Mouse (Mus musculus) liver, embryonic 13.5 days (tissue): Measurements from ENCODE around the gene Tex46. TPM values are rescaled to one million over a fixed set of nuclear protein-coding genes. Genes with fewer than 3 reads are reported as not detected.

Experiments
- ATAC-seq: fragments of 200-750 bp; cut with Nextera tagmentation; 2 replicates; pipeline ENCODE4 v1.8.0; 2017; ENCODE audit warnings: low read depth, mild to moderate bottlenecking, moderate number of reproducible peaks, moderate library complexity
- DNase-seq: peaks from one replicate; pipeline ENCODE4 v3.0.0; 2022
- H3K27ac ChIP-seq: fragments of 300-500 bp; sonication (generic); 2 replicates; pipeline ENCODE4 v1.5.1; 2015; ENCODE audit warnings: moderate library complexity, mild to moderate bottlenecking, inconsistent platforms
- H3K27me3 ChIP-seq: fragments of 300-500 bp; sonication (generic); 2 replicates; pipeline ENCODE4 v1.6.1; 2015; ENCODE audit warnings: mild to moderate bottlenecking, inconsistent platforms
- H3K36me3 ChIP-seq: fragments of 300-500 bp; sonication (generic); 2 replicates; pipeline ENCODE4 v1.6.1; 2015; ENCODE audit warnings: mild to moderate bottlenecking, inconsistent platforms
- H3K4me1 ChIP-seq: fragments of 300-500 bp; sonication (generic); replicated peaks from 2 replicates; pipeline ENCODE4 v1.6.1; 2015; ENCODE audit warnings: inconsistent platforms
- H3K4me2 ChIP-seq: fragments of 300-500 bp; sonication (generic); 2 replicates; pipeline ENCODE4 v1.6.1; 2015; ENCODE audit warnings: inconsistent platforms, mild to moderate bottlenecking, moderate library complexity
- H3K4me3 ChIP-seq: fragments of 300-500 bp; sonication (generic); replicated peaks from 2 replicates; pipeline ENCODE4 v1.5.1; 2015; ENCODE audit warnings: mild to moderate bottlenecking, inconsistent platforms
- H3K9ac ChIP-seq: fragments of 300-500 bp; sonication (generic); 2 replicates; pipeline ENCODE4 v1.6.1; 2015; ENCODE audit warnings: mild to moderate bottlenecking, inconsistent platforms
- H3K9me3 ChIP-seq: fragments of 300-500 bp; sonication (generic); replicated peaks from 2 replicates; pipeline ENCODE4 v1.6.1; 2016; ENCODE audit warnings: inconsistent platforms
- WGBS: fragments of 180-500 bp; shearing (Covaris S2); methylation state at CpG from one replicate; pipeline ENCODE4 v1.1.7; 2015; ENCODE audit not compliant: insufficient replicate concordance; 5-methylcytosine and 5-hydroxymethylcytosine counted together
- polyA plus RNA-seq: library from polyadenylated mRNA; unstranded; fragments of >200 nt; fragmentation: Nextera tagmentation; extraction: Ambion mirVana; gene quantifications from 2 replicates; pipeline ENCODE4 v1.2.1, GENCODE M21; 2015

Tex46 gene
- polyA plus RNA-seq, 1 experiment from 2014 or later = not detected

DNA sequence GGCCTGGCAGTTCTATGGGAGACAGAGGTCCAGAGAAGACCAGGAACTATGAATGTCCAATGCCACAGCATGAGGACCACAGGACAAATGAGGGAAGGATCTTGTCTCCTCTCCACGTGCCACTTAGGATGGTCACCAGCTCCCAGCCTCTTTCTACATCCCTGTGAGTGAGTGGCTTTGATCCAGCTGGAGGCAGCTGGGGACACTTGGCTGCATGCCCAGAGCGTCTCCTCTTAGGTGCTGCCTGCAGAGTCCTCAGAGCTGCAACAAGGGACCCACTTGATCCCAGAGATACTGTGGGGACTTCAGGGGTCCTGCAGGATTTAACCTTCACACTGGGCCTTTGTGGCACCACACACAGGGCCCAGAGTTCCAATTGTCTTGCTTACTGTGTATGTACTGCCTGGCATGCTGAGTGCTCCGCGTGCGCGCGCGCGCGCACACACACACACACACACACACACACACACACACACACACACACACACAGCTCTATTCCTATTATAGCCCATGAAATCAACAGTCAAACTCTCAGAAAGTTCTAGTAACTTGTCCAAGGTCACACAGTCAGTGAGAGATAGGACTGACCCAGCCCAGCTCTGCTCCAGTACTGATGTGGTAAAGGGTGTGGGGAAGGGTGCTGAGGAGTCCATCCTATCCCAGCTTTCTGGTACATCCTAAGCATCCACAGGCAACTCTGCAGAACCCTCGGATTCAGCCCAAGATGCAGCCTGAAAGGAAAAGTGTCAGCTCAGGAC, 21.2 kb downstream of the Tex46 start:
- Histone ChIP-seq H3K4me1 (no peaks in the 10 kb centered on the region), H3K27ac (no peak overlapping the region)

GRCm38 (mm10) chr4:136635995-136636394, 25.8 kb downstream of the Tex46 start:
- no peaks in the 10 kb centered on the region for H3K36me3 ChIP-seq
- H3K9ac ChIP-seq = no peak overlapping the region
- no peak overlapping the region for H3K4me3 ChIP-seq
- H3K9me3 ChIP-seq = no peaks in the 10 kb centered on the region
- no peak overlapping the region for H3K4me2 ChIP-seq
- no peak overlapping the region for H3K27ac ChIP-seq
- DNase-seq = no peak
- H3K4me1 ChIP-seq = peaks cover 9% of the 10 kb centered on the region
- no peak for ATAC-seq
- peaks cover 33% of the 10 kb centered on the region for H3K27me3 ChIP-seq

More for the DNA sequence above, 21.2 kb downstream of the Tex46 start:
- no peak for DNase-seq
- Histone ChIP-seq H3K4me3 (no peak overlapping the region), H3K36me3 (no peaks in the 10 kb centered on the region), H3K9me3 (no peaks in the 10 kb centered on the region), H3K4me2 (no peak overlapping the region), H3K27me3 (peaks cover 3% of the 10 kb centered on the region), H3K9ac (no peak overlapping the region)
- WGBS = 84% methylated on average over 11 of the region's 11 CpGs
- ATAC-seq = no peak

DNA sequence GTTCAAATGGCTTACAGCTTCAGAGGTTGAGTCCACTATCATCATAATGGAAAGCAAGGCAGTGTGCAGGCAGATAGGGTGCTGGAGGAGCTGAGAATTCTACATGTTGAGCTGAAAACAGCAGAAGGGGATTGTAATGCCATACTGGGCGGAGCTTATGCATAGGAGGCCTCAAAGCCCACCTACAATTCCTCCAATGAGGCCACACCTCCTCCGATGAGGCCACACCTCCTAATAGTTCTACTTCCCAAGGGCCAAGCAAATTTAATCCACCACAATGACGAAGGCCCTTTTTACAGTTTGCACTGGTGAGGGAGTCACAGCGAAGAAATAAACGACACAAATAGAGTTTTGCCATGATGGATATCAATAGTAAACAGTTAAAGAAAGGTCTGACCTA, 26.3 kb downstream of the Tex46 start:
- no peak overlapping the region for H3K9ac ChIP-seq
- ATAC-seq = no peak
- H3K27ac ChIP-seq = no peak overlapping the region
- no peaks in the 10 kb centered on the region for H3K9me3 ChIP-seq
- H3K4me1 ChIP-seq = peaks cover 9% of the 10 kb centered on the region
- peaks cover 33% of the 10 kb centered on the region for H3K27me3 ChIP-seq
- H3K36me3 ChIP-seq = no peaks in the 10 kb centered on the region
- no peak for DNase-seq
- H3K4me2 ChIP-seq = no peak overlapping the region
- WGBS = 40% methylated on average over 5 of the region's 5 CpGs
- H3K4me3 ChIP-seq = no peak overlapping the region

DNA sequence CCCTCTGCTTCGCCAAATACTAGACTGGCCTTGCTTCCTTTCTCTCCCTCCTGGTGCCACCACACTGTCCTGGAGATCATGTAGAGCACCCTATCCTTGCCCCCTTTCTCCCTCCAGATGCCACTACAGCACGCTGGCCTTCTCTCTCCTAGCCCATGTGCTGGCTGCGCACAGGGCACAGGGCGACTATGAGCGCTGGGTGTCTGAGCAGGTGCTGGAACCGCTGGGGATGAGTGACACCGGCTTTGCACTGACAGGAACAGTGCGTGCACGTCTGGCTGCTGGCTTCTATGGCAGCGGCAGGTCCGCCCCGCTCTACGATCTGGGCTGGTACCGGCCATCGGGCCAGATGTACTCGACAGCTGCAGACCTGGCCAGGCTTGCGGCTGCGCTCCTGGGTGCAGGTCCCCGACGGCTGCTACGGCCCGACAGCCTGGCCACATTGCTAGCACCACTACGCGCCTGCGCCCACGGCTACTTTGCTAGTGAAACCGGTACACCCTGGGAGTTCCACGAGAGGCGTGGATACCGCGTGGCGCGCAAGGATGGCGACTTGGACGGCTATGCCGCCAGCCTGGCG, 26.8 kb downstream of the Tex46 start:
- ATAC-seq (no peak), DNase-seq (no peak)
- H3K27me3 ChIP-seq = peaks cover 33% of the 10 kb centered on the region
- WGBS = 22% methylated on average over 37 of the region's 37 CpGs
- H3K9ac ChIP-seq = no peak overlapping the region
- H3K4me3 ChIP-seq = peak overlapping the region; percentile 47
- no peaks in the 10 kb centered on the region for H3K36me3 ChIP-seq
- peak overlapping the region; percentile 65 for H3K4me2 ChIP-seq
- H3K4me1 ChIP-seq = peaks cover 9% of the 10 kb centered on the region
- H3K27ac ChIP-seq = no peak overlapping the region
- no peaks in the 10 kb centered on the region for H3K9me3 ChIP-seq

DNA sequence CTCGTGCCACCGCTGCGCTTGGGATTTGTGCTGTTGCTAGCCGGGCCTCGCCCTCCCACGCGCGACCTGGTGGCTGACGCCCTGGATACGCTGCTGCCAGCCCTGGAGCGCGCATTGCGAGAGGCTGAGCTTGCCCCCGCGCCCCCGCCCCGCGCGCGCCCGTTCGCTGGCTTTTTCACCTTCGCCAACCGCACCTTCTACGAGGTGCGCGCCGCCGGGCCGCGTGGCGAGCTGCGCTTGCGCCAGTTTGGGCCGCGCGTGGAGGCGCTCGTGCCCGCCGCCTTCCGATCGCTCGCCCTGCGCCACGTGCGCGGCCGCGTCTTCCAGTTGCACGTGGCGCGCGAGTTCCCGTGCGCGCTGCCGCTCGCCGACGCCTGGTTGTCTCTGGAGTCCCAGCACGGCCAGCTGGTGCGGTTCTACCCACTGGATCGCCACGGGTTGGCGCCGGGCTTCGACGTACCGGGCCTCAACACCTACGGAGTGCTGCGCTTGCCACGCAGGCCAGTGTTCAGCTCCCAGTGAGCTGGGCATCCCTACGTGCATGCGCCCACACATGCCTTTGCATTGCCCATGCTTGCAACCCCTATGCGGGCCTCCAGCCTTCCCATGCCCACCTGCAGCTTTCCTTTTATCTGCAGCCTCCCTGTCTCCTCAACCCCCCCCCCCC, 27.5 kb downstream of the Tex46 start:
- 4% methylated on average over 68 of the region's 76 CpGs for WGBS
- Histone ChIP-seq H3K9ac (no peak overlapping the region), H3K4me1 (peaks cover 9% of the 10 kb centered on the region), H3K4me3 (peak overlapping the region; percentile 47), H3K9me3 (no peaks in the 10 kb centered on the region), H3K4me2 (peak overlapping the region; percentile 65), H3K36me3 (no peaks in the 10 kb centered on the region), H3K27me3 (peaks cover 33% of the 10 kb centered on the region), H3K27ac (no peak overlapping the region)
- ATAC-seq = no peak
- DNase-seq = no peak

- Histone ChIP-seq H3K4me1 (peaks cover 9% of the 10 kb centered on the region), H3K36me3 (no peaks in the 10 kb centered on the region), H3K9me3 (no peaks in the 10 kb centered on the region), H3K4me2 (no peak overlapping the region), H3K4me3 (no peak overlapping the region), H3K27me3 (peaks cover 33% of the 10 kb centered on the region), H3K9ac (no peak overlapping the region), H3K27ac (no peak overlapping the region)
- ATAC-seq (no peak), DNase-seq (no peak)
- WGBS = 37% methylated on average over 7 of the region's 7 CpGs
Measured at GRCm38 (mm10) chr4:136638230-136638750, 28.1 kb downstream of the Tex46 start.

- ATAC-seq (no peak), DNase-seq (no peak)
- H3K9me3 ChIP-seq = no peaks in the 10 kb centered on the region
- H3K4me3 ChIP-seq = no peak overlapping the region
- 9% methylated on average over 10 of the region's 10 CpGs for WGBS
- no peak overlapping the region for H3K27ac ChIP-seq
- H3K36me3 ChIP-seq = no peaks in the 10 kb centered on the region
- peaks cover 33% of the 10 kb centered on the region for H3K27me3 ChIP-seq
- H3K4me1 ChIP-seq = peaks cover 9% of the 10 kb centered on the region
- no peak overlapping the region for H3K9ac ChIP-seq
- H3K4me2 ChIP-seq = no peak overlapping the region
Measured at GRCm38 (mm10) chr4:136638890-136639289, 28.7 kb downstream of the Tex46 start.

GRCm38 (mm10) chr4:136648922-136649479, 38.8 kb downstream of the Tex46 start:
- DNase-seq (peak; percentile 46), ATAC-seq (no peak)
- H3K27ac ChIP-seq = no peak overlapping the region
- no peaks in the 10 kb centered on the region for H3K9me3 ChIP-seq
- H3K4me3 ChIP-seq = no peak overlapping the region
- no peaks in the 10 kb centered on the region for H3K36me3 ChIP-seq
- H3K27me3 ChIP-seq = no peaks in the 10 kb centered on the region
- WGBS = 17% methylated on average over 11 of the region's 11 CpGs
- H3K4me2 ChIP-seq = peak overlapping the region; percentile 33
- peaks cover 28% of the 10 kb centered on the region for H3K4me1 ChIP-seq
- no peak overlapping the region for H3K9ac ChIP-seq

GRCm38 (mm10) chr4:136649480-136650196, 39.4 kb downstream of the Tex46 start:
- Histone ChIP-seq H3K27me3 (no peaks in the 10 kb centered on the region), H3K4me1 (peaks cover 29% of the 10 kb centered on the region), H3K4me3 (no peak overlapping the region), H3K27ac (no peak overlapping the region), H3K4me2 (peak overlapping the region; percentile 33), H3K9ac (no peak overlapping the region), H3K9me3 (no peaks in the 10 kb centered on the region), H3K36me3 (no peaks in the 10 kb centered on the region)
- DNase-seq = no peak
- WGBS = 28% methylated on average over 13 of the region's 13 CpGs
- ATAC-seq = no peak

- Histone ChIP-seq H3K4me2 (no peak overlapping the region), H3K27me3 (no peaks in the 10 kb centered on the region), H3K4me1 (peaks cover 29% of the 10 kb centered on the region), H3K4me3 (no peak overlapping the region), H3K9ac (no peak overlapping the region), H3K36me3 (no peaks in the 10 kb centered on the region), H3K9me3 (no peaks in the 10 kb centered on the region), H3K27ac (no peak overlapping the region)
- ATAC-seq (no peak), DNase-seq (no peak)
- WGBS = 78% methylated on average over 8 of the region's 8 CpGs
Measured at GRCm38 (mm10) chr4:136650261-136650660, 40.0 kb downstream of the Tex46 start.

- H3K4me1 ChIP-seq = peaks cover 29% of the 10 kb centered on the region
- WGBS = 51% methylated on average over 3 of the region's 3 CpGs
- DNase-seq = peak; percentile 12
- H3K4me3 ChIP-seq = no peak overlapping the region
- no peak for ATAC-seq
- no peak overlapping the region for H3K4me2 ChIP-seq
- no peaks in the 10 kb centered on the region for H3K27me3 ChIP-seq
- H3K36me3 ChIP-seq = no peaks in the 10 kb centered on the region
- H3K9me3 ChIP-seq = no peaks in the 10 kb centered on the region
- H3K9ac ChIP-seq = no peak overlapping the region
- H3K27ac ChIP-seq = no peak overlapping the region
Measured at GRCm38 (mm10) chr4:136651357-136651811, 41.1 kb downstream of the Tex46 start.
